Mouse (Mus musculus) embryonic facial prominence, embryonic 11.5 days (tissue): ENCODE data around the gene Tdrd9. TPM values are rescaled to one million over a fixed set of nuclear protein-coding genes. Genes with fewer than 3 reads are reported as not detected.

Experiments used
- ATAC-seq: fragments of 200-750 bp; cut with Nextera tagmentation; replicated peaks from 2 replicates; pipeline ENCODE4 v1.8.0; 2017; ENCODE audit warnings: low read depth; ENCODE audit not compliant: insufficient number of reproducible peaks, low FRiP score, low TSS enrichment
- DNase-seq: peaks from one replicate; pipeline ENCODE4 v3.0.0-alpha.2; 2015; ENCODE audit warnings: low spot score
- H3K27ac ChIP-seq: fragments of 300-500 bp; sonication (generic); replicated peaks from 2 replicates; pipeline ENCODE4 v1.5.1; 2014; ENCODE audit warnings: mild to moderate bottlenecking, low read depth, low read length, control low read depth
- H3K27me3 ChIP-seq: fragments of 300-500 bp; sonication (generic); 2 replicates; pipeline ENCODE4 v1.6.1; 2014; ENCODE audit warnings: mild to moderate bottlenecking, low read length, moderate library complexity, mixed read lengths; ENCODE audit not compliant: control insufficient read depth, insufficient read depth
- H3K36me3 ChIP-seq: fragments of 300-500 bp; sonication (generic); replicated peaks from 2 replicates; pipeline ENCODE4 v1.6.1; 2014; ENCODE audit warnings: low read depth, mild to moderate bottlenecking, low read length, moderate library complexity, mixed read lengths; ENCODE audit not compliant: control insufficient read depth, insufficient read depth
- H3K4me1 ChIP-seq: fragments of 300-500 bp; sonication (generic); 2 replicates; pipeline ENCODE4 v1.6.1; 2014; ENCODE audit warnings: low read length, mixed read lengths; ENCODE audit not compliant: control insufficient read depth, insufficient read depth
- H3K4me2 ChIP-seq: fragments of 300-500 bp; sonication (generic); 2 replicates; pipeline ENCODE4 v1.6.1; 2014; ENCODE audit warnings: low read depth, mild to moderate bottlenecking, control low read depth, low read length, moderate library complexity
- H3K4me3 ChIP-seq: fragments of 300-500 bp; sonication (generic); 2 replicates; pipeline ENCODE4 v1.5.1; 2014; ENCODE audit warnings: low read depth, low read length, control low read depth
- H3K9ac ChIP-seq: fragments of 300-500 bp; sonication (generic); replicated peaks from 2 replicates; pipeline ENCODE4 v1.6.1; 2014; ENCODE audit warnings: mild to moderate bottlenecking, control low read depth, low read length
- H3K9me3 ChIP-seq: fragments of 300-500 bp; sonication (generic); replicated peaks from 2 replicates; pipeline ENCODE4 v1.6.1; 2016; ENCODE audit warnings: mild to moderate bottlenecking, low read length, inconsistent platforms, mixed read lengths; ENCODE audit not compliant: control insufficient read depth
- WGBS: fragments of 180-500 bp; shearing (Covaris S2); extraction: QIAGEN DNeasy Blood & Tissue Kit; methylation state at CpG from one replicate; pipeline ENCODE4 v1.1.7; 2014; 5-methylcytosine and 5-hydroxymethylcytosine counted together
- polyA plus RNA-seq: library from polyadenylated mRNA; unstranded; fragments of >200 nt; fragmentation: Nextera tagmentation; extraction: Ambion mirVana; gene quantifications from 2 replicates; pipeline ENCODE4 v1.2.1, GENCODE M21; 2014

Tdrd9 gene
- polyA plus RNA-seq, 1 experiment from 2014 or later: 1.4 TPM

GRCm38 (mm10) chr12:111950486-111950885 lies 20.9 kb upstream of the Tdrd9 start:
- H3K4me1 ChIP-seq: no peaks in the 10 kb centered on the region
- no peak overlapping the region for H3K4me2 ChIP-seq
- H3K4me3 ChIP-seq: no peak overlapping the region
- DNase-seq (no peak), ATAC-seq (no peak)
- 84% methylated on average over 5 of the region's 5 CpGs for WGBS
- H3K9me3 ChIP-seq: no peaks in the 10 kb centered on the region
- no peak overlapping the region for H3K27ac ChIP-seq
- no peaks in the 10 kb centered on the region for H3K36me3 ChIP-seq
- no peaks in the 10 kb centered on the region for H3K27me3 ChIP-seq
- H3K9ac ChIP-seq: no peak overlapping the region

- Histone ChIP-seq H3K9ac (no peak overlapping the region), H3K27me3 (no peaks in the 10 kb centered on the region), H3K4me1 (no peaks in the 10 kb centered on the region), H3K36me3 (no peaks in the 10 kb centered on the region), H3K4me2 (no peak overlapping the region), H3K9me3 (no peaks in the 10 kb centered on the region), H3K4me3 (no peak overlapping the region), H3K27ac (no peak overlapping the region)
- no peak for ATAC-seq
- DNase-seq: no peak
- WGBS: 26% methylated on average over 5 of the region's 5 CpGs
These were observed 19.7 kb upstream of the Tdrd9 start for GRCm38 (mm10) chr12:111951701-111952100.

- ATAC-seq (no peak), DNase-seq (no peak)
- Histone ChIP-seq H3K9me3 (no peaks in the 10 kb centered on the region), H3K4me1 (no peaks in the 10 kb centered on the region), H3K4me2 (no peak overlapping the region), H3K9ac (no peak overlapping the region), H3K27ac (no peak overlapping the region), H3K36me3 (peaks cover 13% of the 10 kb centered on the region), H3K27me3 (no peaks in the 10 kb centered on the region), H3K4me3 (no peak overlapping the region)
- 60% methylated on average over 5 of the region's 5 CpGs for WGBS
These were observed 15.2 kb upstream of the Tdrd9 start for GRCm38 (mm10) chr12:111956173-111956572.

GRCm38 (mm10) chr12:111958101-111958865 lies 13.1 kb upstream of the Tdrd9 start:
- H3K27ac ChIP-seq: no peak overlapping the region

GRCm38 (mm10) chr12:111963339-111963738 lies 8.0 kb upstream of the Tdrd9 start:
- H3K9me3 ChIP-seq: no peaks in the 10 kb centered on the region
- no peak overlapping the region for H3K4me3 ChIP-seq
- DNase-seq (no peak), ATAC-seq (no peak)
- H3K27ac ChIP-seq: no peak overlapping the region
- 79% methylated on average over 5 of the region's 5 CpGs for WGBS
- no peak overlapping the region for H3K9ac ChIP-seq
- H3K36me3 ChIP-seq: peaks cover 13% of the 10 kb centered on the region
- H3K4me1 ChIP-seq: no peaks in the 10 kb centered on the region; the same call in 1 of the 2 replicates
- H3K4me2 ChIP-seq: no peak overlapping the region
- no peaks in the 10 kb centered on the region for H3K27me3 ChIP-seq

More at GRCm38 (mm10) chr12:111958101-111958865, 13.1 kb upstream of the Tdrd9 start:
- Histone ChIP-seq H3K4me1 (no peaks in the 10 kb centered on the region), H3K4me2 (no peak overlapping the region), H3K9ac (no peak overlapping the region), H3K4me3 (no peak overlapping the region), H3K9me3 (no peaks in the 10 kb centered on the region), H3K36me3 (peaks cover 13% of the 10 kb centered on the region), H3K27me3 (no peaks in the 10 kb centered on the region)
- ATAC-seq: peak; percentile 84
- DNase-seq: peak; percentile 75
- whole genome bisulfite sequencing: 40% methylated on average over 9 of the region's 9 CpGs

- H3K9ac ChIP-seq: peak within 1 kb of the TSS; percentile 93
- H3K4me3 ChIP-seq: peak within 1 kb of the TSS; percentile 88
- H3K4me2 ChIP-seq: peak within 1 kb of the TSS; percentile 79
- H3K9me3 ChIP-seq: no peaks in the 10 kb centered on the region
- H3K36me3 ChIP-seq: no peaks in the 10 kb centered on the region; the same call in 1 of the 2 replicates
- 0% methylated on average over 37 of the region's 37 CpGs for WGBS
- no peaks in the 10 kb centered on the region for H3K27me3 ChIP-seq
- DNase-seq (peak; percentile 94), ATAC-seq (peak; percentile 86)
- no peak within 1 kb of the TSS; the same call in 1 of the 2 replicates for H3K27ac ChIP-seq
- H3K4me1 ChIP-seq: no peaks in the 10 kb centered on the region; the same call in 1 of the 2 replicates
These were observed 4.6 kb upstream of the Tdrd9 start, which contains the start of gene Atp5mpl for GRCm38 (mm10) chr12:111966683-111967173. TSS of gene Atp5mpl (minus strand) at chr12:111966977.

GRCm38 (mm10) chr12:111970085-111970484 lies 1.3 kb upstream of the Tdrd9 start:
- DNase-seq (no peak), ATAC-seq (no peak)
- no peak overlapping the region for H3K27ac ChIP-seq
- no peaks in the 10 kb centered on the region for H3K27me3 ChIP-seq
- 76% methylated on average over 4 of the region's 4 CpGs for WGBS
- H3K36me3 ChIP-seq: no peaks in the 10 kb centered on the region
- H3K4me1 ChIP-seq: no peaks in the 10 kb centered on the region; the same call in 1 of the 2 replicates
- H3K4me2 ChIP-seq: no peak overlapping the region
- H3K4me3 ChIP-seq: no peak overlapping the region
- no peak overlapping the region for H3K9ac ChIP-seq
- no peaks in the 10 kb centered on the region for H3K9me3 ChIP-seq

GRCm38 (mm10) chr12:111972504-111972903 lies 1.1 kb downstream of the Tdrd9 start:
- Histone ChIP-seq H3K4me2 (no peak overlapping the region), H3K36me3 (no peaks in the 10 kb centered on the region), H3K4me1 (no peaks in the 10 kb centered on the region), H3K9me3 (no peaks in the 10 kb centered on the region), H3K9ac (no peak overlapping the region), H3K27me3 (no peaks in the 10 kb centered on the region), H3K27ac (no peak overlapping the region), H3K4me3 (no peak overlapping the region)
- WGBS: 90% methylated on average over 10 of the region's 10 CpGs
- ATAC-seq (no peak), DNase-seq (no peak)
